Mouse (Mus musculus) adrenal gland, postnatal 36 days (tissue): ENCODE measurements at regions not wholly inside any gene's neighbourhood (a gene's known extent, or its start where the extent isn't known, plus 50 kb on each side); places are given as distances from the start of the nearest gene placed in this dataset.

Source experiments
- DNase-seq, 2 experiments: peaks; one replicate each; pipeline ENCODE4 v3.0.0; 2021; ENCODE audit warnings: mixed read lengths in 1 of 2

DNA sequence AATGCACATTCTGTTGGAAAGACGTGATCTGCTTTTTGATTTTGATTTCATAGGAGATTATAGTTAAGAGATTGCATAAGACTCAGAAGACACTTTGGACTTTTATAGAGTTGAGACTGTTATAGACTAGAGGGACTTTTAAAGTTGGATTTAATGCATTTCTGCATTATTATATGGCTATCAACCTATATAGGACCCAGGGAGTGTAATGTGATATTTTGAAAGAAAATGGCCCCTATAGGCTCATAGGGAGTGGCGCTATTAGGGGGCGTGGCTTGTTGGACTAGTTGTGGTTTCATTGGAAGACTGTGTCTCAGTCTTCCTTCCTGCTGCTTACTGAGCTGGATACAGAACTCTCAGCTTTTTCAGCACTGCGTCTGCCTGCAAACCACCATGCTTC lies 186.9 kb upstream of the Igfbp7 start:
- no peak for DNase-seq

DNA sequence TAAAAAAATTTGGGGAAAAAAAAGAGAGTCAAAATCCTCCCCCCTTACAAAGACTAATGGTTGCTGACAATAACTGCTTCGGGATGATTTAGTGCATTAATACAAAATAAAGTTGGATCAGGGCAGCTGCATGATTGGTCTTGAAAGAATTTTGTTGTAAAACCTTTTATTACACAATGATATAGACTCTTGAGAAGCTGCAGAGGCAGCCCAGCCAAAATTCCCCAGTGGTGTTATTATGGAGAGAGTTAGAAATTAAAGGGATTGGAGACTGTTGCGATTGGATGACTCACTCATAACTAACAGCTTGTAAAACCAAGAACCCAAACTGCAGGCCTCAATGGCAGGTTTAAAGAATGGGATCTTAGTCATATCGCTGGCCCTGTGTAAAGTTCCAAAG lies 181.4 kb upstream of the Igfbp7 start:
- DNase-seq: no peak

DNA sequence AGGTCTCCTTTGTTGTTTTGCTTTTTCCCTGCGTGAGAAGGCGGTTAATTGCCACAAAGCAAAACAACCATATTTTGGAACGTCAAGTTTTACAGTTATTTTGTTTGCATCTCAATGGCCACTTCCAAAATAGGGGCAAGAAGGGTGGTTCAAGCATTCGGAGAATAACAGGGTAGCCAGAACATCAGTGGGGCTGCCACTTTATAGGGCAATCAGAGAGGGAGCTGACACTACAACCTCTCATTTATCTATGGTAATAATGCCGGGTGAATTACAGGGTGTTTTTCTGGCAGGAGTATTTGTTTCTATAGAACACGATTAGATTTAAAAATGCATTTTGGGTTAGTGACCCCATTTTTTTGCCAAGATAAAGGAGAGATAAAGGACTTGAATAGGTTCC lies 173.9 kb upstream of the Igfbp7 start:
- DNase-seq: no peak

DNA sequence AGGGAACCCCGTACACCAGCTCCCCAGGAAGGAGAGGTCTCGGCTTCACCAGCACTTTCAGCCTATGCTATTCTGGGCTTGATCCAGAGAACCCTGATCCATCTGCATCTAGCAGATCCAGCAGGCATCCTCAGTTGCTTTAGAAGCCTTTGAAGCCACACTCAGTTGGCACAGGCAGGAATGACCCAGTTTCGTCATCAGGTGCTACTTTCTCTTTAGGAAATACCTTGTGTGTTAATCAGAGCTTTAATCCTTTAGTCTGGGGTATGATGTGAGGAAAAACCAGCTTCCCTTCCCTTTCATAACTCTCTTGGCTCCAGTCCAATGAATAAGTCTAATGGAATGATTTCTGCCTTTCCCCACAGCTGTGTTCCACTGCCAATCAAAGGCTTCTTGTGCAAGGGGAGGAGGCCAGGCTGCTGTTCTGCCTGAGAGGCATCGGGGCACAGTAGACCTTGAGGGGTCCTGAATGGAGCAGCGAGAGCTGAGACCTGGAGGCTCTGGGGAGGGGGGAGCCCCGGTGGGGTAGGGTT lies 173.3 kb upstream of the Igfbp7 start:
- peak; percentile 13 to 18 for DNase-seq

DNA sequence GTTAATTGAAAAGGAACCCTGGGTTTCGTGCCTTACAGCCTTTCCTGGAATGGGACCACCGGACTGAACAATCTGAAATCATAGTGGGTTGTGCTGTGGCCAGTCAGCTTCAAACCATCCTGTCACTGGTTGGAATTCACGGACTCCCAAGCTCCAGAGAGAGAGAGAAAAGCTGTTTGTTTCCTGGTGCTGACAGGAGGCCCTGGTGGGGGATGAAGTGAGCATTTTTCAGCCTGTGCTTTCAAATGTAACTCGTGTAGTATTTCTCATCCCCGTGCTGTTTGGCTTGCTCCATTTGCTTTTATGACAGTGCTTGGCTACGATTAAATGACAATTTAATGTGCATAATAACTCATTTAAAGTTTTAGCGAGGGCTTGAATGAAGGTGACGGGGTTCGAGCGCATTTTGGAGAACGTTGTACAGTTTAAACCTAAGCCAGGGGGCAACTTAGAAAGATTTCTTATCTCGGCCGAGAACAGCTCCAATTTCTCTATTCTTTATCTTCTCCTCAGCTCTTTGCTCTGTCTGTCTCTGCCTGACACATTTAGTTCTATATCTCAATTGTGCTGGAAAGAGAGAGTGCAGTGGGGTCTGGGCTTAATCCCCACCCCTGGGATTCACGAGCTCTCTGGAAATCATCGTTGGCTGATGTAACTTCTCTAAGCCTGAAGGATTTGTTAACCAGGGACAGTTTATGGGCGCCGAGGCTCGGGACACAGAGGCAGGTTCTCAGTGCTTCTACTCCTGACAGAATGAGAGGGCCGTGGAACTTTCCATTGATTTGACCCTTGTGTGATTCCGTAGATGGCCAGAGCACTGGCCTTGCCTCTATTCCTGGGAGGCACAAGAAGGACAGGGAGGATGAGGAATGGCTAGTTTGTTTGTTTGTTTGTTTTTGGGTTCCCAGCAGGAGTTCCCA lies 172.2 kb upstream of the Igfbp7 start:
- DNase-seq: peak; percentile 9 to 13

DNA sequence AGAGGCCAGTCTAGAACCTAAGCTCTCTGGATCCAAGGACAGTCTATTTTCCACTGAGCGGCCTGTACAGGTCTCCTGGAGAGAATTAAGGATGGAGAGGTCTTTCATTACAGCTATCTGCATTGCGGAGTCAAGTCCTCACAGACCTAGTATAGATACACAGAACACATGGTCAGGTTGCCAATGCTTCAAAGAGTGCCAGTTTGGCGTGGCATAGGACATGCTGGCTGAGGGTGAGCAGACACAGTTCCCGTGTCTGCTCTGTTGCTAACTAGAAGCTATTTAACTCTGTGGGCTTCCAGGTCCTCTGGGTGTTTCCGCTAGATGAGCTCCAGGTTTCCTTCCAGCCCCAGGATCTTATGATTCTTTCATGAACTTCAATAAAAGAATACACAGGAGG lies 169.0 kb upstream of the Igfbp7 start:
- no peak for DNase-seq

DNA sequence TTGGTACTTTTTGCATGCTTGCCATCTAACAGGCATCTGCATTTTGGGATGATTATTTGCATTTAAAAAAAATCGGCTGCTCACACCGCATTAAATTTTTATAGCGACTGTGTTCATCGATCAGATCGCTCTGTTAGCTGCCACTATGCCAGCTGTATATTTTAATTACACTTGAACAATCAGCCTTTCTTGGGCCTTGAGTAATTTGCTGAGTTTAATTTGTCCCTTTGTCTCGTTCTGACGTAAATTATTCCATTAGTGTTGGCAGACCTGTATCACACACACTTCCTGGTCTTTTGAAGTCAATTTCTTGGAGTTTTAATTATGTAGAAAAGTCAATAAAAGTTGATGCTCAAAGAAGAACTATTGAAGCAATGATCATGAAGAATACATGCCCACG lies 167.9 kb upstream of the Igfbp7 start:
- DNase-seq: no peak

DNA sequence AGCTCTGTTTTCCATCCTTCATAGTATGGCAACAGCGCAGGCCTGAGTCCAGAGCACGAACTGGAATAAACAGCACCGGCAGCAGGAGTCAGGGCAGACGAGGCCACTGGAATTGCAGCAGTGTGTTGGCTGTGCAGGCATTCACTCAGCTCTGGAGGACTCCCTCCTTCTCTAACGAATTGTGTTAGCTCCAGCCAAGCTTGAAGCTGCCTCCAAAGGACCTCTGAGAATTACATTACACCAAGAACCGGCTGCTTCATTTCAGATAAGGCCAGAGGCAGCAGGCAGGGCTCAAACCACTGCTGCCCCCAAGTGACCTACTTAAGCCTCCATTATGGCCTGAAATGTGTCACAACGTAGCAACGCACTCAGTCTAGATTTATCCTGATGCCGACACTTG lies 162.5 kb upstream of the Igfbp7 start:
- DNase-seq: no peak

DNA sequence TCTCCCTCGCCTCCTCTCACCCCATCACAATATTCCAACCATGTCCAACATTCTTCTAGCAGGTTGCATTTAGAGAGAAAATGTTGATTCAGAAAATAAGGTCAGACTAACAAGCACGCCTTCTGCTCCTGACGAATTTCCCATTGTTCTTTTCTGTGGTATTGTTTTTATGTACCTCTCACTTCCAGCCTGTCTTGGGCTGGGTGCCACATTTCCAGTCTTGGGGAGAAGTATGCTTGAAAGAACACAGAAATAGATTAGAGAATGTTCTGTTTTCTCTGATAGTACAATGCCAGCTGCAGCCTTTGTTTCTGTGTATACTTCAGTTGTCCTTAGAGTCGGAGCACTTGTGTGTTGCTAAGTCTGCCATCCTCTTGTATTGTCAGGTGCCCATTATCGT lies 160.3 kb upstream of the Igfbp7 start:
- DNase-seq: no peak

DNA sequence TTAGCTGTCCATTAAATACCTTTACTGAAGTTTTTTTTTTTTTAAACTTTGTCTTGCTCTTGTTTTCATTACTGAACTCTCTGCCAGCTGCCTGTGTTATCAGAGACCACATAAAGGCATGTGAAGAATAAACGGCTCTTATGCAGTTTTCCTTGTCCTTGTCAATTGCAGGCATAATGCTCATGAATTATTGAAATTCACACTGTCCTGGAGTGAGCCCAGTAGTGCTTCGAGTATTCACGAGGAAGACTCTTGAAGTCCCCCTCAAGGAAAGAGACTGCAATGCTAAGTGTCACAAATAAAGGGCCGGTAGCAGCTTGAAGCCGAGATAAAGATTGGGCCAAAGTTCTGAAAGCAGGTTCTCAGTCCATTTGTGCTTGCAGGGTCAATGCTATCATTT lies 144.7 kb upstream of the Igfbp7 start:
- no peak for DNase-seq

DNA sequence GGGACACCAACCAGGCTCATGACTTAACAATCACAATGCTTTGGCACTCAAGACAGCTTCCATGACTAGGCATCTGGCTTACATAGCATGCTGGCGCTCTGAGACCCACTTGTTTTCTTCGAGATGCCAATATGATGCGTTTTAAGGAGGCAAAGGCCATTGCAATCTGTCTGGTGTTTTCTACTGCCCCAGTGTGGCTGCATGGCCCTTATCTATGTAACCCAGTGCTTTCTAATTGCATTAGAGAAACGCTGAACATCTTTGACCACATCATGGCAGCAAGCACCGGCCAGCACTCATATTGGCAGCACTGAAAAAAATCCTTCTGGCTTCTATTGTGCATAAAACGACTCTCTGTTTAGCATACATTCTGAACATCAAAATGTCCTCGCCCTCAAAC lies 144.2 kb upstream of the Igfbp7 start:
- no peak for DNase-seq

DNA sequence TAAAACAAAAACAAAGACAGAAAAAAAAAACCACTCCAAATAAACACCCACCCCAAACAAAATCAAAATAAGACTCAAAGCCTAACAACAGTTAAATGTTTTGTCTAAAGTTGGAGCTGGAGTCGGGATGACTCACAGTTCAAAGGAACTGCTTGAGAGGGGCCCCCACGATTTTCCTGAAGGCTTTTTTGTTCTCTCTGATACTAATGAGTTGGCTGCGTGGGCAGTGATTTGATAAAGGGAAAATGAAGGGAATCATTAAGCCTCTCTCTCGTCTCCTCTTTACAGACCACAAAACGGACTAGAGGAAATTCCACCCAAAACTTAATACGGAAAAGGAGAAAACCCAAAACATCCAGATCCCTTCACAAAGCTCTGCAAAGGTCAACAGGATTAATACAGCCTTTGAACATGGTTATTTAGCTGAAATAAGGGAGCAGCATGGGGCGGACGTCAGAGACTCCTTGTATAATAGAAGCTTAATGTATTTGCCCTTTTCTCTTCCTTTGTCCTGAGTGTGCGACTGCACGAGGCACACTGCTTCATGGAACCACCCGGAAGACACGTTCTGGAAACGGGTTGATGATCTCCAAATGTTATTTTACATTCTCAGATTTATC lies 138.3 kb upstream of the Igfbp7 start:
- DNase-seq: peak; percentile 2 to 7

DNA sequence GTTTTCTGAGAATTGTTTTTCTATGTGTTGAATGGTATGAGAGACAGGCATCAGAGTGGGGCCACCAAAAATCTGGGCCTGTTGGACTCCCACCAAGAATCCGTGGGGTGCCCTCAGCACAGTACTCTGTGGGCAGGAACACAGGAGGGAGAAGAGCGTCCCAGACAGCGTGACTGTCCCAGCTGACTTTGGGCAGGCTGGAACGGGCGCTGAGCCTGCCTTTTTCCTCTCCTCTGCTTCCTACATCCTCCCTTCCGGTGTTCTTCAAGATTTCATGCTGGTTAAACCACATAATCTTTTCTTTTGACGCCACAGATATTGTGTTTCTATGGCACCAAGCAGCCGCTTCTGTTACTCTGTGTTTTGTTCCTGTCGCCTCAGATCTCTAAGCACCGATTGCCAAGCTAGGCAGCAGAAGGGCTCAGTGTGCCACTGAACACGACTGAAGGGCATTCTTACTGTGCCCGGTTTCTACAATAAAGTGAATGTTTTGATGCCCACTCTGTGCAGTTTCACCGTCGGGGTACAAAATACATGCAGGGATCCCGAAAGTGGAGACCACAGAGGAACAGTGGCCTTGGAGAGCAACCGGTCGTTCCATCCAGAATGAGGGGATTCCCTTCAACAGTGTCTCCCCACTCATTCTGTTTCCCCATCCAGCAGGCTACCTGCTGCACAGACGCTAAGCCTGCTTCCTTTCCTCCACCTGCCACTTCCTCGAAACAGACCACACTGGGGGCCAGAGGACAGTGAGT lies 124.6 kb upstream of the Igfbp7 start:
- no peak for DNase-seq

DNA sequence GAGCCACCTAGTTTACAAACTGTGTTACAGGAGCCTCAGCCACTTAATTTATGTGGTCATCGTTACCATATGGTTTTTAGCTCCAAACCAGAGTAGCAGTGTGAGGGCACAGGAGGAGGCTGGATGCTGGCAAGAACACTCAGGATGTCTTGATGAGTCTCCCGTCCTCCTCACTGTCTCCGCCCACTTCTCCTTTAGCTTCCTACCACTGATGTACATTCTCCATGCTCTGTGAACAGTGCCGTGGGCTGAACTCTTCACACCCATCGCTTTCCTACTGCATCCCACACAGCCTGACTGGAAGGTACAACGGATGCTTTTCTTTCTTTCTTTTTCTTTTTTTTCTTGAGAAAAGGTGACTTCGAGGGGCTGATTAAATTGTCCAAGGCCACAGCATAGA lies 122.5 kb upstream of the Igfbp7 start:
- no peak for DNase-seq

DNA sequence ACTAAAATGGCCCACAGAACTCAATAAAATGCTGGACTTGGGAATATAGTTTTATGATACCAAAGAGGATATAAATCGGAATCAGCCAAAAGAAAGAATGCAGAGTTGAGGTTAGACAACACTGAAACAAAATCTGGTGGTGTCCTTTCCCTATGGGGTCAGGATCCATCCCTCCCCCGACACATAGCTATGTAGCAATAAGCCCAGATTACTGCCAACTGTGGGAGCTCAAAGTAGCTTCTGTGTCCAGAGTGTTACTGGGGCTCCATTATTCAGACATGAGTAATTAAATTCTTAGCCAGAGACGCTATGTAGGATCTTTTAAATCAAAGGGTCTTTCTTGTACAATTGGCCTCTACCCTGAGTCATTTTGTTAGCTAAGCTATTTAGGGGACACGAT lies 109.4 kb upstream of the Igfbp7 start:
- DNase-seq: no peak

DNA sequence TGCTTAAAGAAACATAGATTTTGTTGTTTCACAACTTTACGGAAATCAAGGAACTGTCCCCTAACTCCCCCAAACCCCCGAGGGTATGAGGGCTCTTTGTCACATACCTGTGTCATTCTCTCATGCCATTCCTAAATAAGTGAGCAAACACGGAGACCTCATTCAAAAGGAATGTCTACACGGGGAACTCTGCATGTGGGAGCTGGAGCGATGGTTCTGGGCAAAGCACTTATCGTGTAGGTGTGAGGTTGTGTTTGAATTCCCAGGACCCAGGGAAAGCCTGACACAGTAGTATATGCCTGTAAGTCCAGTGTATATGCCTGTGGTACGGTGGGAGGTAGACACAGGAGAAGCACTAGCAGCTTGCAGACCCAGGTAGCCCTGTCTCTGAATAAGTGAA lies 107.6 kb upstream of the Igfbp7 start:
- DNase-seq: no peak

DNA sequence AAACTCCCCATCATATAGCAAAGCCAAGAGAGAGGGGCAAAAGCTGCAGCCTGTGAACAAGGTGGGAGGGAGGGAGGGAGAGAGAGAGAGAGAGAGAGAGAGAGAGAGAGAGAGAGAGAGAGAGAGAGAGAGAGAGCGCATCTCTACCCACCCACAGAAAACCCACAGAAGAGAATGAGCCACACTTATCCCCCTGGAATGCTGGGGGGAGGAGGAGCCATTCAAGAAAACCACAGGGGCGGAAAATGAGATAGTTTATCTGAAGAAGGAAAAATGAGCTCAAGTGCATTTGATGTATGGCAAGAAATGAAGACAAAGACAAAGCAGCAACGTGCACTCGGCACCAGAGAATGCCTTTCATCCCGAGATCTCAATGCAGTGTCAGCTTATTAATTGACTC lies 94.8 kb upstream of the Igfbp7 start:
- no peak for DNase-seq

DNA sequence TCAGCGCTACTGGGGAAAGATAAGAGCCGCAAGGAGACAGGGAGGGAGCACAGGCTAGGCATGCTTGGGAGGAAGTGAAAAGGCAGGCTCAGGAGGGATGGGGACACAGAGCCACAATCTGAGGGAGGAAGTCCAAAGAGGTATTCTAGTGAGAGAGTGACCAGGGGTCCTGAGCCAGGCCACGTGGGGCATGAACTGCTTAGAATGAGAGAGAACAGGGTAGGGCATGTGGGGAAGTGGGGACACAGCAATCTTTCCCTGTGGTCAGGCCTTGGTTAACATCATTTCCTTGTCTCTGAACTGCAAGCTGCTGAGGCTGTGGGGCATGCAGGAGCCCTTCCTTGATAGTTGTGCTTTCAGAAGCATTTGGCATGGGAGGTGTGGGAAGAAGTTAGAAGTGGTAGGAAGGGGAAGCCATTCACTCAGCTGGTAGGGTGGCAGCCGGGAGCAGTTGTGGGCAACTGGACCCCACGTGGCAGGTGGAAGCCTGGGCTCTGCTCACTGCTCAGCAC lies 92.2 kb upstream of the Igfbp7 start:
- no peak for DNase-seq

DNA sequence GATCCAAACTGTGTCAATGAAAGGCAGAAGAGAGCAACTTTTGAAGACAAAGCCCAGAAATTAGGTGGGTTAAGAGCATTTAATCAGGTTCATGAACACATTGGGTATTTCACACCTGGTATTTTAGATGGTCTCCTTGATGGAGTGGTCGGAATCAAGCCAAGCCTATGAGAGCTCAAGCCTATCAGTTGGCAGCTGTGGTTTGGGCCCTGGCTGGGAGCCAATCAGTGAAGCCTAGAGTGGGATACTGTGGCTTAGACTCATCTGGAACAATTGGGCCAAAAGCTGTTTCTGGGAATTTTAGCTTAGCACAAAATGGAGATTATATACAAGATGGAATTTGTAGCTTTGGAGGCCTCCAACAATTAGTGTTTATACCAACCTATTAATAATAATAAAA lies 86.8 kb upstream of the Igfbp7 start:
- no peak for DNase-seq

DNA sequence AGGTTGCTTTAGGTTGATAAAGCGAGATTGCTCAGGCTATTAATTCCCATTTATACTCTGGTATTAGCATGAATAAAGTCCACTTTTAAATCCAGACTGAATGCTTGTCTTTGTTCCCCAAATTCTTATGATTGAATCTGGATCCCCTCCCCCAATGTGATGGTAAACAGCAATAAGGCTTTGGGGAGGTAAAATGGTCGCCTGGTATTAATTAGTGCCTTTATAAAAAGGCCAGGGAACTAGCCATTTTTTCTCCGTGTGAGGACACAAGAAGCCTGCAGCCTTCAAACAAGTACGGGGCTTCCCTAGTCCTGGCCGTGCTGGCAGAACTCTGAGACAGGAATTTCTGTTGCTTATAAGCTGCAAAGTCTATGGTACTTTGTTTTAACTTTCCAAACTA lies 81.1 kb upstream of the Igfbp7 start:
- DNase-seq: no peak

DNA sequence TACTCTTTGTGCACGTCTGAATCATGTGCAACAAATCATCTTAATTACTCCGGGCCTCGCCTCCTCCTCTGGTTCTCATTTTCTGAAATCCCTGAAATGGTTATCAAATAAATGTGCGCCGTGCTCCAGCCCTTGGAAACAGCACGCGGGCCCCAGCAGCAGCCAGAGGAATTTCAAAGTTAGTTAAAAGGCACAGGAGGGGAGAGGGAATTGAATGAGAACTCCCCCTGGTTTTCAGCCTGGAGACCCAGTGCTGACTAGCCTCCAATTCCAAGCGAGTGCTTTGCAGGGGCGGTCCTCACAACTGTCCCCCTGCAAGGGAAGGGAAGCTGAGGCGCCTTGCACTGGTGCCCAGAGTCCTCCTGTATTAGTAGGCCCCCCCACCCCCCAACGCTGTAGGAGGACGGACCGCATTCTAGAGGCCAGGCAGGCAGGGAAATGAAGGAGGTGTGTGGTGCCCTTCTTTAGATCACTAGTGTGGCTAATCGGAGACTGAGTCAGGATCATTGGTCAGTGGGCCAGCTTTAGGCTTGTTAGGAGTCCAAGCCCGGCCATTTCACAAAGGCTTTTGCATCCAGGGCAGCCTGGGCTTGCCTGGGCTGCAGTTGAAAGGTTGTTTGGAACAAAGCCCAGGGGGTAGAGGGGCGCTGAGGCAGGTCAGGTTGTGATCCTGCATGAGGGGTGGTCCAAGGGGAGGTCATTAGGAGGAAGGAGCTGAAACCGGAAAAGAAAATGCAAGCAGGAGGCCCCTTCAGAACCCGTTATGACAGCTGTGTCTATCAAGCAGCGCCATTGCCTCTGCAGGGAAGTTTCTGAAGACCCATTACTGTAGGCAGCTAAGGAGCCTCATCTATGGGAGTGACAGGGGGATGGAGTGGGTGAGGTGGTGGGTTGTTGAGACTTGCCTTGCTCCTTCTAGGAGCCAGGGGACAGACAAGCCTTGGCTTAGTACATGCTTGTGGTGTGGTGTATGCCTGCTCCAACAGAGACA lies 80.3 kb upstream of the Igfbp7 start:
- no peak for DNase-seq
